Mouse (Mus musculus) spleen, postnatal 14 days (tissue): ENCODE data around the gene Slc39a11.

ENCODE experiments used
- DNase-seq, 2 experiments: peaks; one replicate each; pipeline ENCODE4 v3.0.0; 2021 to 2022; ENCODE audit warnings: low spot score in 2 of 2

Slc39a11 gene

DNA sequence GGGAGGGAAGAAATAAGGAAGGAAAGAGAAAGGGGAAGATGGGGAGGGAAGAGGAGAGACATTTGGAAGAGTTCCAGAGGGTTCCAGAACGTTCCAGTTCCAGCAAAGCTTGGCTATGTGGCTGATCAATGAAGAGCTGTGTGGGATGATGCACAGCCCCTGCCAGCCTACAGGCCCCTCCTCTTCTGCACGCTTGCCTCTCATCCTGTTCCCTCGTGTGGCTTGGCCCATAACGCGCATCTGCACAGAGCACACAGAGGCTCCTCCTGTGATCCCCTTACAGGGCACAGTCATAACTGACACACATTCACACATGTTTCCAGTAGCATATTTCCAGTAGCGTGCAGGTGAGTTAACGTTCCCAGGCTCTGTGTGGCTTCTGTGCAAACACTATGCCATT, 139.6 kb downstream of the Slc39a11 start:
- no peak for DNase-seq

DNA sequence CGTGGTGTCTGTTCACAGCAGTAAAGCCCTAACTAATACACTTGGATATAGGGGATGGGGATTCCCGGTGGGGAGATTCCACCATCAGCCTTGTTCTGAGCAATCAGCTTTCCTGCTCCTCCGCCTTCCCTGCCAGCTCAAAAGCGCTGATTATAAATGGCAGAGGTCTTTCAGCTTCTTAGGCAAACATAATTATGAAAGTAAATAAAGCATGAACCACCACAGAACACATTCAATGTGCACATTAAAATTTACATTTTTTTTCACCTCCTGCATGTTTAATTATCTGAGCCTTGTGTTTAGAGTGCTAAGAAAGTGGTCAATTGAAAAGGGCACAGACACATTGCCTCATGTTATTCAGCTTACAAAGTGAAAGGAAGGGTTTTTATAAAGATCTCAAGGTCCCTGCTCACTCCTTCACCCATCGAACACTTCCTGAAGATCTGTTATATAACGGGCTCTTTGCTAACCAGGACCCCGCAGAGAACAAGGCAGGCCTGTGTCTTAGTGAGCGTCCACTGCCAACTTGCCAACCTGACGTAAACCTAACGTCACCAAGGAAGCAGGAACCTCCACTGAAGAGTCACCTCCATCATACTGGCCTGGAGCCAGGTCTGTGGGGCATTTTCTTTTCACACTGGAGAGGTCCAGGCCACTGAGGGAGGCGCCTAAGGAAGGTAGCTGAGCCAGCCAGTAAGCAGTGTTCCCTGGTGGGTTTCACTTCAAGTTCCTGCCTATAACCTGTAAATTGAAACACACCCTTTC, 142.0 kb downstream of the Slc39a11 start:
- DNase-seq, result no peak

DNA sequence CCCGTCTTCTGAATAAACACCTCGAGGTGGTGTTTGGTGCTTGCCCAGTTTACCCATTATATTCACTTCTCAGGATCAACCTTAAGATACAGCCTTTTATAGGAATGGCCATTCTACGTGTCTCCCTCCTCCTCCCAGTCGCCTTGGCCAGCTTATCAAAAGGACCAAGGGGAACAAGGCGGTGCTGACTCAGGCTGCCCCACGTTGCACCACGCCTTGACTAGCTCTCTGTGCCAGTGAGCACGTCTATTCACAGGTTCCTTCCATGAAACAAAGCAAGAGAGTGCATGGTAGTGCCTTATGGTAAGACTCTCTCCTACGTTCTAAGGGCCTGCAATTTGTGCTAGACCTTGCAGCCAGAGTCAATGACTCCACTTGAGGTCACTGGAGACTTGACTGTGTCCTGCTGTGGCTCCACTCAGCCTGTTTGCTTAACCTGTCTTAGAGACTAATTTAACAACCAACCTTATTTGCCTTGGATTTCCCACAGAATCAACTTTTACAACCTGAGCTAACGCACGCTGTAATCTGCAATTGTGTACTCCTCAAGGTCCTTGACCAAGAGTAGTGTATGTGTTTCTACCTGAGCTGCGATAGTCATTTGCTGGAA, 144.2 kb downstream of the Slc39a11 start:
- DNase-seq, result no peak

DNA sequence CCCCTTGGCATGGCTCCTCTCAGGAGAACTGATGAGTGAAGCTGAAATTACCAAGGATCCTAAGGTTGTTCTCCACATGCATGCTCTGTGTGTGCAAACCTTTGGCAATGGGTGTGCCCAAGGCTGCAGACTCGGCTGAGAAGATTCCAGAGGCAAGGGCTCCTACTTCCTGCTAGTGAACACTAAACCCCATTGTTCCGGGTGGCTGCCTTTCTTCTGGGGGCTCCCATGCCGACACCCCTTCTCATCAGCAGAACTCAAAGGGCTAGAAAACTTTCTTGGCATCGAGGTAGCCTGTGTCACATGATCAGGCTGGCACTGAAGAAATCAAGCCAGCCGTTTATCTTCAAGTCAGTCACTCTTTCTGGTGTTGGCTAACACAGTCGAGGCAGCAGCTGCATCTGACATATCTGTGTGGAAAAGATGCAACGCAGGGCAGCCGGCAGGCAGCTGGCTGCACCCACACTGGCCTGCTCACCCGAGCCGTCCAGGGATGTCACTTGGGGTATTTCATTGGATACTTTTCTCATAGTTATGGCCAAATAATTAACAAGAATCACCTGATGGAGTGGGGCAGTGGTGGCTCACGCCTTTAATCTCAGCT, 145.3 kb downstream of the Slc39a11 start:
- DNase-seq, result no peak

DNA sequence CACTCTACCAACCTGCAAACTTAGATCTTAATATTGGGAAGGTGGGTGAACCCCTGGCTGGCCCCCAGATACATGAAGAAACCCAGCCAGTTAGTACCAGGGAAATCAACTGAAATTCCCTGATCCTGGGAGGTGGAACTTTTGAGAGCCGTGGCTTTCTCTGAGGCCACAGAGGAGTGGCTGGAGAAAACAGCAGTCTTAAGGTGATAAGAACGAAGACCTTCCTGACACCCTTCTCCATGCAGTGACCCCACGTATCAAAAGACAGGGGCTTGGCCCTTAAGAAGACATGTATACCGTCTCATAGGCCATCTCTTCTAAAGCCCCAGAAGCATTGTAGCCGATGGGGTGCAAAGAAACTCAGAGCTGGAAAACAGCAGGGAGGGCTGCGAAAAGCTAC, 146.9 kb downstream of the Slc39a11 start:
- no peak for DNase-seq

DNA sequence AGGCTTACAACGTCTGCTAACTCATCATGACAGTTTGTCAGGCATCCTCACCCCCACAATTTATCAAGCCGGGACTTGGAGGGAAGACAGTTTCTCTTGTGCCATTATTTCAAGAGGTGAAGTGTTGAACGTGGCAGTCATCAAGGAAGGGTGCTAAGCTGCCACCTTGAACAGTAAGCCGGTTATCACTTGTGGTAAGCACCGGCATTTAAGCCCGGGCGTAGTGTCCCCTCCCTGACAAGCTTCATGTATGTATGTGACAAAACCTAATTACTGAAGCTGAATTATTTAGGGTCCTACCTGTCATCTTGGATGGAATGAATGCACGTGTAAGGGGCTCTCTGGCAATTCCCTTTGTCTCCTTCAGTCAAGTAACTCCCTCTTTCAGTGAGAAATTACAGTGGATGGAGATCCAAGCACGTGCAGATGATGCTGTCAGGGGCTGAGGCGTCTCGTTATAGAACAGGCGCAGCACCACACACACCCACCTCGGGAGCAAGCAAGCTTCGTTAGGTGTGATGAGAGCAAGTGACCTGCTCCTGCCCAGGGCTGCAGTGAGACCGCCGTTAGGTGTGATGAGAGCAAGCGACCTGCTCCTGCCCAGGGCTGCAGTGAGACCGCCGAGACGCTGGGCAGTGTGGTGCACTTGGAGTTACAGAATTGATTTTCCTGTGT, 149.1 kb downstream of the Slc39a11 start:
- no peak for DNase-seq

DNA sequence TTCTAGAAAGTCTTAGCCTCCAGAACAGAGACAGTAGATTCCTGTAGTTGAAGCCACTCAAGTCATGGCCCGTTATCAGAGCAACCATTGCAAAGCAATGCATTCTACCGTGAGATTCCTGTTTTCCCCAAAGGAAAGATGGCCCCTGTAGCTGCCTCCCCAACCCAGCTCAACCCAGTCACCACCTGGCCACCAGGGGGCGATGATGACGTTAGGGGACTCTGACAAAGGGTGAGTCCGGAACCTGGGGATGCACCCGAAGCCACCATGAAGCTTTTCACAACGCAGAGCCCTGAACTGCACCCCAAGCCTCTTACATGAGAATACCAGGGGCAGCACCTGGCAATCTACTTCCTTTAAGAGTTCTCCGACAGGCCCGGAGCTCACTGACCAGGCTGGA, 151.0 kb downstream of the Slc39a11 start:
- peak; percentile 38 to 52 for DNase-seq

DNA sequence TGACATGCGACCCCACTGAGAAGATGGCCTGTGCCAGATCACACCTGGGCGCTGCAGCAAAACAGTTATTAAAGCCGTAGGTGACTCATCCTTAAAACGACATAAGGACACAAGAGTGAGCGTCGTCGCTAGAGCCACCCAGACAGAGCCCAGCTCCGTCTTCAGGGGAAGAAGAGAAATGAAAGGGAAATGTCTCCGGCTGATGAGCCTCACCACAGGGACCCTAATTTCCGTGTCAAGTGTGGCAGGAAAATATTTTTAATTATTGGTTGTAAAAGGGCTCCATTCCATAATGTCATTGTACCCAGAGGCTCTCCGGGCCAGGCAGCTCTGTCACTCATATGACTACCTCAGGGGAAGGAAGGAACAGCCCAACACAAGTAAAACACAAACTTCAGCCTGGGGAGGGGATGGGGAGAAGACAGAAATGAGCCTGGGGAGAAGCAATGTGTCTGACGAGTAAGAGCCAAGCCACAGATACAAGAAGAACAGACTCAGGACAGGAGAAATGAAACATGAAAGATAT, 155.8 kb downstream of the Slc39a11 start:
- no peak for DNase-seq

DNA sequence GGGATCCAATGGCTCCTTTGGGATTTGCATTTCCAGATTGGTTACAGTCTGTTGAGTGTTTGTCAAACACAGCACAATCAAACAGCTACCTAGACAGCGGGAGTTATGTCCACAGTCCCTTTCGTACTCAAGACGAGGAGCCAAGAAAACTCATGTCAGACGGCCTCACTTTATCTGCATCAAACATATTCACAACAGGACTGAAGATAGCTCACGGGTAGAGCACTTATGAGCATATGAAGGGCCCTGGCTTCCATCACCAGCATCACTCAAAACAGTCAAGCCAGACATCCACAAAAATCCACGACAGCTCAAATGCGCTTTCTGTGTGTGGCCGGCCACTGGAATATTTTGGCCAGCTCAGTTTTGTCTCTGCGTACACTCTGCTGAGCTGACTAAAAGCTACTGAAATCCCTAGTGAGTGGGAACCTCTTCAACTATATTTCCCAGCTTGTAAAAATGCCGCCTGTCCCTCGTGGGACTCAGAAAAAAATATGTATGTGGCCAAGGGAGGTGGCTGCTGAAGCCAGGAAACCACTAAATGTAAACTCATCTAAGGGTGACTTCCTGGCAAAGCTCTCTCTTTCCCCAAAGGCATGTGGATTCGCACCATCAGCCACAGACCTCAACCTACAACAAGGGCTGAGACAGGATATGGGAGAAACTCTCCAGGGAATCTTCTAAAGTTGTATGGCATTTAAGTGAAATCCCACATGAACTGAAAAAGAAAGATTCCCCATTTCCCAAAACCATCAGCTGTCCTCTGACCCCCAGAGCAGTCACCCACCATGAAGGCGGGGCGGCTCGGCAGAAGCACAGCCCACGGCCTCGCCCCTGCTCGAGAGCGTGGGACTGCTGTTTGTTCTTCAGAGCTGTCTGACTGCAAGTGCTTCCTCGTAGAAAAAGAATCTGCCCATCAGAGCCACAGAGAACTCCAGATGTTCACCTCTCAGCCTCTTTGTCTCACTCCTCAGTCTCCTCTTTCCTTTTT, 159.1 kb downstream of the Slc39a11 start:
- no peak for DNase-seq

DNA sequence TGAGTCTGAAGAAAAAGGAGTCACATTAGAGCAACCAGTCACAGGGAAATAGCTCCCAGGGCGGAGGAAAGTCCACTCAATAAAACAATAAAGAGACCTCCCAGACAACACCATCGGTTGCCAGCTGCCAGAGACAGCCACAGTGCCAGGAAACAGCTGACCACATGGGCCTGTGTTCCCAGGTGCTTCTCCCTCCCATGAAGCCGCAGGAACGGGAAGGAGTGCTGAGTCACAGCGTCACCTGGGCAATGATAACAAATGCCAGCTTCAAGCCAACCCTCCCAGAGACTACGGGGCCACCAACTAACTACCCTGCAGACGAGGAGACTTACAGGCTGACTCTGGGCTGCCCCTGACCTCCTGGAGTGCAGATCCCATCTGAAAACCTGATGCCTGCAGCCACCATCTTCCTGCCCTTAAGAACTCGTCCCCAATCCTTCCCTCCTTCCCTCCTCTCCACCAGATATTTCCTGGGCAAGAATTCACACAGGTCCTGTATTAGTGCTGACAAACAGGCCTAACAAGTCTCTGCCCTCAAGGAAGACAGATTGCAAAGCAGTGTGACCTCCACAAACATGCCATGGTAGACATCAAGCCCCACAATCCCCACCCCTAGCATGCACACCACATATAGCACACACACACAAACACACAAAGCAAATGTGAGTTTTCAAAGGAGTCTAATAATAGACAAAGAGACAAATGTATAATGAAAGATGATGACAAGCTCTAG, 162.1 kb downstream of the Slc39a11 start:
- DNase-seq, result no peak

DNA sequence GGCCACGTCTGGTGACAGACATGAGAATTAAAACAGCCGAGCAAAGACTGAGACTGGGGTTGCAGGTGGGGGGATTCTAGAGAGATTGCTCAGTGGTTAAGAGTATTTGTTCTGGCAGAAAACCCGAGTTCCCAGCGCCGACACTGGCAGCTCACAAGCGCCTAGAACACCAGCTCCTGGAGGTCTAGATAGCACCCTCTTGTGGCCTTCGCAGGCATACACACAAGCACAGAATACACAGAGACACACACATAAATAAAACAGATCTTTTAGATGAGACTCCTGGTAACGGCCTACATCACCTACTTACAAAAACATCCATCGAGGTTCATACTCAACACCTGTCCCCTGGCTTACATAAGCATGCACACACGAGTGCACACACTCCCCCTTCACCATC, 165.8 kb downstream of the Slc39a11 start:
- no peak for DNase-seq

DNA sequence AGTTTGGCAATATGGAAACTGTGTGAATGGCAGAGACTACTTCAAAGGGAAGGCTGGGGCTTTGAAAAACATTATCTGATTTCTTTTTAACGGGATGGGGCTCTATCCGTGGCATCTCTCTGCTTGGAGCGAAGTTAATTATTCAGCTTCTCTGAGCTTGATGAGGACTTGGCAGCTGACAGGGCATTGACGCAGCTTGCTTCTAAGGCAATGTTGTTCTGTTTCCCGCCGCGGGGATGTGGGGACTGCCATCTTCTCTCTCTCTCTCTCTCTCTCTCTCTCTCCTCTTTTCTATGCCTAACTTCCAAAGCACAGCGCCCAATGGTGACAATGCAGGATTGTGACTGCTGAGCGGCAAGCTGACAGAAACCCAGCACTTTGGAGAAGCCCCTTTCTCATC, 172.3 kb downstream of the Slc39a11 start:
- no peak for DNase-seq

DNA sequence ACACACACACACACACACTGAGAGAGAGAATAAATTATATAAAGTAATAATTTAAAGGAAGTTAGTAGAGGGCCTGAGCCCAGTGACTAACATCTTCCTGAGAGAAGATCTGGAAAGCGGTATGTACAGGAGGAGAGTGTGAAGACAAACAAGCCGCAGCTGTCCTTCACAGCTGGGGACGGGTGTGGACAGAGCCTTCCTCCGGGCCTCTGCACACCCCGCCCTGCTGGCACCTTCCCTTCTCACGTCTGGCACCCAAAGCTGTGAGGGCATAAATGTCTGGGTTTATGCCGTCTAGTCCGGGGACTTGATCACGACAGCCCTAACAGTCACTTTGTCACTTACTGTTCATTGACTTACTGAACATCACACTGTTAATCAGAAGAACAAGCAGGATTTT, 173.2 kb downstream of the Slc39a11 start:
- no peak for DNase-seq

DNA sequence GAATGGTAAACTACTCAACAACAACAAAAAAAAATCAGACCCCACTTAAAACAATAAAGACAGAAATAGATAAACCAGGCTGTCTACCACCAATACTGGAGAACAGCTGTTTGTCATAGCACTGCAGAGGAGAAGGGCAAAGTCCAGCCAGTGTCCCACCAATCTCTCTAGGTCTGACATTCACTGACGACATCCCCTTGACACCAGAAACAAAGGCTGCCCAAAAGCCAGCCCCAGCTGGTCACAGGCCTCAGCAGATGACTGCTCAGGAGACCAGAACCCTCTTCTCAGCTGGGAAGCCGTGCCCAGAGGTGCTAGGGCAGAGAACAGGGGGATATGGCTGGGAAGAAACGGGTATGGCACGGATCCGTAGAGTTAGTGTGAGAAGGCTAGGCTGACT, 174.4 kb downstream of the Slc39a11 start:
- no peak for DNase-seq

DNA sequence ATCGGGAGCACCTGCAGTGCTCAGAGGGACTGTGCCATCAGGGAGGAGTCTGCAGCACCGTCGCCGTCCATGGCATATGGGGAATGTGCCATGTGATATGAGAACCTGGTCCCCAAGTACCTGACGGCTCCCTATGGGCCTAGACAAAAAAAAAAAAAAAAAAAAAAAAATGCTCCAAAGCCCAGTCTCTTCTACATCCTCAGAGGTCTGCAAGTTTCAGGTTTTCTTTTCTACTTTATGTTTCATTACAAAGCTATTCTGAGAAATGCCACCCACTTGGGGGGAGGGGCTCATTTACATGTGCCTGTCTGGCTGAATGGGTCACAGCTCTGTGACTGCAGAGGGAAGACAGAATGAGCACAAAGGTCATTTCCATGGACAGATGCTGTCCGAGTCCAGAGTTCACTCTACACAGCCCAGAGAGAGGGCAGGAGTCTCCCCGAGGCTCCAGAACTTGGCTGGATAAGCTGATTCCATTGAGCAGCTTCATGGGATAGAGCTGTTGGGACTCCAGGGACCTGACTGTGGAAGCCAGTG, 175.8 kb downstream of the Slc39a11 start:
- DNase-seq, result no peak

DNA sequence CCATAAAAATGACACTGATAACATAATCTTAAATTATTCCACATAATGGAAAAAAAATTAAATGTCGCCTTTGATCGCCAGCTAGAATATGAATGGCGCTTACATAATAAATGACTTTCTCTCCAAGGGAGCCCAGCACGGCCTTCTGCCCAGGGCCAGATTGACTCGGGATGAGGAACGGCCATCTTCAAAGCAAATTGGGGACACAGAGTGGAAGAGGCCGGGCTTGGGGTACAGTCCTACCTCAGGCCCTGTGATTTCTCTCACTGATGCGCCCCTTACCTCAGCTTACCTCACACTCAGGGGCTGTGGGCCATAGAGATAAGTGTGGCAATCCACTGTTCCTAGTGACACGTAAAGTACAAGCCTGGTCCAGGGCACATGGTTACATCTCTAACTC, 177.9 kb downstream of the Slc39a11 start:
- DNase-seq, result no peak

DNA sequence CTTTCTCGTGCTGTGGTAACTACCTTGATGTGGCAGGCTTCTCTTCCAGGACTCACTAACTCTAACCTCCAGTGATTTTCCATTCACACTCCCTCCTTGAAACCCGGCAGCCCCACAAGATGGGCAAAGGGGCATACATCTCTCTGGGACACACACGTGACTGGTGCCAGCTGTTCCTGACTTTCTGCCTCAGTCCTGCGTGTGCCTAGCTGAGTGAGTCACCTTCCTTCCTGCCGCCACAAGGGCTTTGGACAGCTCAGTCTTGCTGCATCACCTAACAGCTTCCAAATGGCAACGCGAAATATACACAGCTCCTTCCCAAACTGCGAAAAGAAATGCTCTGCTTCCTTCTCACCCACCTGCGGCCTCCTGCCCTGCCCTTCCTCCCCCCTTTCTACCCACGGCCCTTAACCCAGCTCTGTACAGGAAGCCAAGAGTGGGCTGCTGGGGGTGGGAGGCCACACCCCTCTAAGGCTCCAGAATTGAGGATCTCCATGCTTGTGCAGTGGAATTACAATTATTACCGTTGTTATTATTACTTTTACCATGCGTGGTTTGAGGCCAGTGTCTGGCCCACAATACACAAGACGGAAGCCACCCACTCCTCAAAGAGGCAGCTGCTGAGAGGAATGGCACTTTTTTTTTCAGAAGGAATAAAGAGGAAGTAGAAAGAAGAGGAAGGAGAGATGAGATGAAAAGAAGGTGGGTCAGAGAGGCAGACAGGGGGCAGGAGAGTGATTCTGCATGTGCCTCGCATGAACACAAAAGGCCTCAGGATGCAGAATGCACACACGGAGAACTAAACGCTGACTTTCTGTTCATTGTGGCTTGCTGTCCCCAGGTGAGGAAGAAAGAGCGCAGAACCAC, 179.7 kb downstream of the Slc39a11 start:
- no peak for DNase-seq

DNA sequence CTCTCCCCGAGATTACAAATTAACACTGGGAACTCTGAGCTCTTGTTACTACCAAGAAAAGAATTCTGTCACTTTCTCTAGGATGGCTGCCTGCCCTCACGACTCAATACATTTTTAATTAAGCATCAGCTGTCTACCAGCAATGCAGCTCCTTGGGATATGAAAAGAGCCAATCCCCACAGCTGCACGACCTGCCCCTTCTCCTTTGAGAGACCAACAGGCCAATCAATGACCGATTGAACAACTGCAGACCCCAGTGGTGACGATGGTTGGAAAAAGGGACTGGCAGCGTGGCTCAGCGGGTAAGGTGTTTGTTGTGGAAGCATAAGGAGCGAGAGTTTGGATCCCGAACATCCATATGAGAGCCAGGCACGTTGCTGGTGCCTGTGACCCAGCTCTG, 181.9 kb downstream of the Slc39a11 start:
- DNase-seq, result no peak

DNA sequence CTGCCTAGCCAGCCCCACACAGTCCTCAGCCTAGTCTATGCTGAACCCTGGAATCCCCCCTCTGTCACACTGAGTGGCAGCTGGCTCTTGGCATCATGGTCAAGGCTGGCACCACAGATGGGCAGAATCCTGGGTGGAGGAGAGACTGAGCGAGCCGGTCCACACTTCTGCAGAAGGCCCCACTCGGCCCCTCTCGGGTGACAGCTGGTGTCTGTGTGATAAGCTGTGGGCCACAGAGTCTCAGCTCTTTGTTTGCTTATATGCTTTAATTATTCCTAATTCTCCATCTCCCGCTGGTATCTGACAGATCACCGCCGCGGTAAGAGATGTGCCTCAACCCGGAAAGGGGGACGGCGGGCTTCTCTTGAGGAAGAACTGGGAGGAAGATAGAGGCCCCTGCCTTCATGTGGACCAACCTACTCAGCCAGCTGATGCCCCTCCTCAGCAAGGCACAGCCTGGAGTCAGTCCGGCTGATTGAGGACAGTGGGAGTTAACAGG, 182.5 kb downstream of the Slc39a11 start:
- no peak for DNase-seq
